Mouse (Mus musculus) MEL (cell line): Measurements from ENCODE around the gene Edn2. TPM values are rescaled to one million over a fixed set of nuclear protein-coding genes. Genes with fewer than 3 reads are reported as not detected.

Experiments
- DNase-seq: peaks from one replicate; pipeline ENCODE4 v3.0.0; 2011; ENCODE audit warnings: low read depth, low spot score
- H3K27ac ChIP-seq: 2 replicates; pipeline ENCODE4 v1.5.1; 2012; ENCODE audit warnings: low read depth, mild to moderate bottlenecking, control low read depth, low read length, moderate library complexity; ENCODE audit not compliant: control insufficient read depth
- H3K27me3 ChIP-seq, 2 experiments: fragments of 150-350 bp in 1 of 2; sonication (generic) in 1 of 2; 2 replicates each; pipeline ENCODE4 v1.6.1; 2012; ENCODE audit warnings: low read length in 2 of 2, mild to moderate bottlenecking in 2 of 2, improper control_type of control experiment in 1 of 2, moderate library complexity in 1 of 2; ENCODE audit not compliant: insufficient read depth in 2 of 2, control insufficient read depth in 1 of 2
- H3K36me3 ChIP-seq, 2 experiments: 2 replicates each; pipeline ENCODE4 v1.6.1; 2012 to 2014; ENCODE audit warnings: low read length in 2 of 2, improper control_type of control experiment in 1 of 2, inconsistent platforms in 1 of 2, mild to moderate bottlenecking in 1 of 2; ENCODE audit not compliant: insufficient read depth in 2 of 2, control insufficient read depth in 1 of 2
- H3K4me1 ChIP-seq, 2 experiments: fragments of 150-350 bp in 1 of 2; sonication (generic) in 1 of 2; 2 replicates each; pipeline ENCODE4 v1.6.1; 2012; ENCODE audit warnings: low read length in 2 of 2, improper control_type of control experiment in 1 of 2, mild to moderate bottlenecking in 1 of 2; ENCODE audit not compliant: insufficient read depth in 2 of 2, control insufficient read depth in 1 of 2
- H3K4me3 ChIP-seq, 2 experiments: fragments of 150-350 bp in 1 of 2; sonication (generic) in 1 of 2; 2 replicates each; pipeline ENCODE4 v1.5.1; 2012; ENCODE audit warnings: low read depth in 2 of 2, low read length in 2 of 2, mild to moderate bottlenecking in 2 of 2, moderate library complexity in 2 of 2, control low read depth in 1 of 2, improper control_type of control experiment in 1 of 2; ENCODE audit not compliant: control insufficient read depth in 1 of 2, insufficient read depth in 1 of 2
- H3K79me2 ChIP-seq: 2 replicates; pipeline ENCODE4 v1.6.1; 2012; ENCODE audit warnings: mild to moderate bottlenecking, low read length, moderate library complexity; ENCODE audit not compliant: control insufficient read depth, poor library complexity, insufficient read depth
- H3K9ac ChIP-seq: 2 replicates; pipeline ENCODE4 v1.6.1; 2012; ENCODE audit warnings: low read depth, mild to moderate bottlenecking, control low read depth, low read length, moderate library complexity; ENCODE audit not compliant: control insufficient read depth, poor library complexity, severe bottlenecking
- H3K9me3 ChIP-seq: fragments of 150-350 bp; sonication (generic); replicated peaks from 2 replicates; pipeline ENCODE4 v1.6.1; 2012; ENCODE audit warnings: mild to moderate bottlenecking, low read length, improper control_type of control experiment, moderate library complexity; ENCODE audit not compliant: insufficient read depth
- BHLHE40 ChIP-seq: IDR thresholded peaks from 2 replicates; pipeline ENCODE4 v1.6.1; 2012; ENCODE audit warnings: low read depth, mild to moderate bottlenecking, inconsistent platforms, low read length, improper control_type of control experiment, borderline replicate concordance
- CHD1 ChIP-seq: IDR thresholded peaks from 2 replicates; pipeline ENCODE4 v1.6.1; 2012; ENCODE audit warnings: low read depth, mild to moderate bottlenecking, inconsistent platforms, low read length, improper control_type of control experiment
- CTCF ChIP-seq, 3 experiments: IDR thresholded peaks in 2 of 3; conservative IDR thresholded peaks in 1 of 3; 2 replicates each; pipeline ENCODE4 v1.5.1; 2011 to 2012; ENCODE audit warnings: low read length in 3 of 3, low read depth in 2 of 3, mild to moderate bottlenecking in 2 of 3, improper control_type of control experiment in 1 of 3, inconsistent platforms in 1 of 3, mixed read lengths in 1 of 3, moderate library complexity in 1 of 3; ENCODE audit not compliant: control insufficient read depth in 1 of 3, insufficient read depth in 1 of 3, poor library complexity in 1 of 3, severe bottlenecking in 1 of 3
- ELF1 ChIP-seq: IDR thresholded peaks from 2 replicates; pipeline ENCODE4 v1.6.1; 2014; ENCODE audit warnings: low read depth, mild to moderate bottlenecking, inconsistent platforms, low read length, improper control_type of control experiment, moderate library complexity
- EP300 ChIP-seq, 2 experiments: IDR thresholded peaks; 2 replicates each; pipeline ENCODE4 v1.6.1; 2011; ENCODE audit warnings: improper control_type of control experiment in 2 of 2, low read length in 2 of 2, low read depth in 1 of 2, mild to moderate bottlenecking in 1 of 2
- GABPA ChIP-seq: IDR thresholded peaks from 2 replicates; pipeline ENCODE4 v1.6.1; 2012; ENCODE audit warnings: low read depth, mild to moderate bottlenecking, inconsistent platforms, low read length, improper control_type of control experiment, moderate library complexity
- HCFC1 ChIP-seq: IDR thresholded peaks from 2 replicates; pipeline ENCODE4 v1.6.1; 2012; ENCODE audit warnings: low read depth, mild to moderate bottlenecking, inconsistent platforms, low read length, improper control_type of control experiment, moderate library complexity
- KAT2A ChIP-seq: conservative IDR thresholded peaks from 2 replicates; pipeline ENCODE4 v1.6.1; 2012; ENCODE audit warnings: low read depth, low read length, improper control_type of control experiment, inconsistent platforms
- MEF2A ChIP-seq: IDR thresholded peaks from 2 replicates; pipeline ENCODE4 v1.6.1; 2014; ENCODE audit warnings: low read depth, mild to moderate bottlenecking, inconsistent platforms, low read length, improper control_type of control experiment; ENCODE audit not compliant: poor library complexity, insufficient replicate concordance, severe bottlenecking; ENCODE audit errors: extremely low read depth
- MXI1 ChIP-seq: IDR thresholded peaks from 2 replicates; pipeline ENCODE4 v1.6.1; 2011; ENCODE audit warnings: mild to moderate bottlenecking, low read depth, low read length, improper control_type of control experiment
- NRF1 ChIP-seq: IDR thresholded peaks from 2 replicates; pipeline ENCODE4 v1.6.1; 2014; ENCODE audit warnings: low read depth, mild to moderate bottlenecking, inconsistent platforms, low read length, improper control_type of control experiment, moderate library complexity; ENCODE audit not compliant: poor library complexity, insufficient read depth, severe bottlenecking
- POLR2A ChIP-seq, 2 experiments: IDR thresholded peaks; 2 replicates each; pipeline ENCODE4 v1.6.1; 2011 to 2012; ENCODE audit warnings: low read length in 2 of 2, mild to moderate bottlenecking in 2 of 2, control low read depth in 1 of 2, improper control_type of control experiment in 1 of 2, low read depth in 1 of 2, moderate library complexity in 1 of 2; ENCODE audit not compliant: control insufficient read depth in 1 of 2, insufficient read depth in 1 of 2, poor library complexity in 1 of 2
- POLR2AphosphoS2 ChIP-seq: IDR thresholded peaks from 2 replicates; pipeline ENCODE4 v1.6.1; 2011; ENCODE audit warnings: low read length, improper control_type of control experiment
- POLR2AphosphoS5 ChIP-seq: IDR thresholded peaks from 2 replicates; pipeline ENCODE4 v1.6.1; 2012; ENCODE audit warnings: low read depth, borderline replicate concordance, mild to moderate bottlenecking, inconsistent platforms, low read length, moderate library complexity, mixed read lengths
- SIN3A ChIP-seq: IDR thresholded peaks from 2 replicates; pipeline ENCODE4 v1.6.1; 2012; ENCODE audit warnings: low read length, improper control_type of control experiment, inconsistent platforms
- SMC3 ChIP-seq: IDR thresholded peaks from 2 replicates; pipeline ENCODE4 v1.6.1; 2011; ENCODE audit warnings: low read depth, low read length, improper control_type of control experiment
- TAL1 ChIP-seq: IDR thresholded peaks from 2 replicates; pipeline ENCODE4 v1.6.1; 2012; ENCODE audit warnings: mild to moderate bottlenecking, inconsistent platforms, low read length, moderate library complexity, mixed read lengths
- TCF12 ChIP-seq: IDR thresholded peaks from 2 replicates; pipeline ENCODE4 v1.6.1; 2014; ENCODE audit warnings: low read depth, mild to moderate bottlenecking, inconsistent platforms, low read length, improper control_type of control experiment, moderate library complexity
- USF2 ChIP-seq, 2 experiments: IDR thresholded peaks; 2 replicates each; pipeline ENCODE4 v1.6.1; 2011 to 2012; ENCODE audit warnings: improper control_type of control experiment in 2 of 2, low read length in 2 of 2, borderline replicate concordance in 1 of 2, inconsistent platforms in 1 of 2, low read depth in 1 of 2, mild to moderate bottlenecking in 1 of 2; ENCODE audit not compliant: insufficient read depth in 1 of 2
- polyA plus RNA-seq, 2 experiments: library from polyadenylated mRNA; stranded (reverse) in 1 of 2; unstranded in 1 of 2; fragments of >175 nt in 1 of 2; fragments of >200 nt in 1 of 2; gene quantifications; 2 replicates each; pipeline versions ENCODE4 v1.2.1 to v1.2.4; 2012; ENCODE audit warnings: low replicate concordance in 2 of 2, low read depth in 1 of 2; ENCODE audit not compliant: insufficient read length in 2 of 2, insufficient read depth in 1 of 2, missing spikeins in 1 of 2
- total RNA-seq: library from RNA; depleted of rRNA; stranded (reverse); fragments of 300-350 nt; gene quantifications from 2 replicates; pipeline ENCODE4 v1.2.3, GENCODE M21; 2012; rRNA removed

Gene Edn2
- total and polyA plus RNA-seq, 3 experiments, result not detected

DNA sequence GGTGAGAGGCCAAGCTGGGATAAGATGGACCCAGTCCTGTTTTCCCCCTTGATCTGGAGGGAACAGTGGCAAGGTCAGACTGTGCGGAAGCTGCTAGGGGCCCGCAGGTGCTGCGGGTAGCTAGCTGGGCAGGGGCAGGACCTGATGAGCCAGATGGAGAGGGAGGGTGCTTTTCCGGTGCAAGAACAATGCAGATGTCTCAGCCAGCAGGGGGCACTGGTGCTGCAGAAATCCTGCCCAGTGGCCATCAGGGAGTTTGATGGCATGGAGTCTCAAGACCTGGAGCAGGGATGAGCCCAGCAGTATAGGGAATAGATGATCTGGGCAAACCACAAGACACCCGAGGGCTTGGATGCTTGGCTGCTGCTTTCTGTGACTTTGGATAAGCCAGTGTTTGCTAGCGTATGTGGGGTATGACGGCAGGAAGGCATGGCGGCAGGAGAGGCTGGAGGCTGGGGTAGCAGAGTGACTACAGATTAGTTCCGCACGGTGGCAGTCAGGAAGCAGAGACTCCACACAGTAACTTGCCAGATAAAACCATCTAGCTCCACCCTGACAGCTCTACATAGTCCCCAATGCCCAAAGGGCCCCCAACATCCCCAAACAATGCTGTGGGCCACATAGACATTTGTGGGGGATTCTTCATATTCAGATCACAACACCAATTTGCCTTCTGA is 55.0 kb downstream of the Edn2 start:
- Histone ChIP-seq H3K27me3 (no peaks in the 10 kb centered on the region), H3K4me1 (no peaks in the 10 kb centered on the region), H3K27ac (no peak overlapping the region), H3K9me3 (no peaks in the 10 kb centered on the region), H3K36me3 (no peaks in the 10 kb centered on the region), H3K9ac (no peak overlapping the region), H3K79me2 (no peaks in the 10 kb centered on the region), H3K4me3 (no peak overlapping the region)
- DNase-seq, result no peak
- no peak for TF ChIP-seq BHLHE40
- peak; percentile 18 for TF ChIP-seq SMC3
- peak in 2 of 3 experiments; percentile 20 to 46; a peak in 5 of 6 replicates for TF ChIP-seq CTCF (IDR thresholded peaks at IDR 0.05 in 2 of 3, conservative IDR thresholded peaks at IDR 0.05 in 1 of 3; ENCODE audit: control insufficient read depth in 1 of 3, insufficient read depth in 1 of 3, low read depth in 2 of 3, low read length in 3 of 3, poor library complexity in 1 of 3, severe bottlenecking in 1 of 3)
- TF ChIP-seq EP300 (IDR thresholded peaks at IDR 0.05; ENCODE audit: low read depth in 1 of 2, low read length in 2 of 2), result no peak
- no peak for TF ChIP-seq ELF1
- TF ChIP-seq GABPA, result no peak
- no peak for TF ChIP-seq POLR2A (IDR thresholded peaks at IDR 0.05; ENCODE audit: control insufficient read depth in 1 of 2, insufficient read depth in 1 of 2, low read depth in 1 of 2, low read length in 2 of 2, poor library complexity in 1 of 2)
- TF ChIP-seq USF2 (IDR thresholded peaks at IDR 0.05; ENCODE audit: borderline replicate concordance in 1 of 2, insufficient read depth in 1 of 2, low read depth in 1 of 2, low read length in 2 of 2), result no peak
- TF ChIP-seq SIN3A, result no peak
- TF ChIP-seq POLR2AphosphoS2, result no peak
- TF ChIP-seq POLR2AphosphoS5, result no peak
- no peak for TF ChIP-seq MEF2A
- TF ChIP-seq NRF1, result no peak
- no peak for TF ChIP-seq KAT2A
- no peak for TF ChIP-seq MXI1
- TF ChIP-seq HCFC1, result no peak

DNA sequence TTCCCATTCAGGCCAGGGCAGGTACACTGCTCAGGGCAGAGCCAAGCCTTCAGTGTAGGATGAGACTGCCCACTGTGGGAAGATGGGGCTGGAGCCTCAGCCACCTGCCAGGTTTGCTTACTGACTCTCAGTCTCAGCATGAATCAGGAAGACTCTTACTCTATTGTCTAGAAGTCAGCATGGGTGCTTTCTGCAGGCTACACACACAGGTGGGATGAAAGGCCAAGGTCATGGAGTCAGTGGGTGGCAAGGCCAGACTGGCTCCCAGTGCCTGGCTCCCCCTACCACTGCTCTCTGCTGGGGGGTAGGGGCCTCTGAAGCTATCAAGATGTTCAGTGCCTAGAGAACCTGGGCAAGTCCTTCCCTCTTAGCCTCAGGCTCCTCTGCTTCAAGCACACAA is 55.9 kb downstream of the Edn2 start:
- DNase-seq, result no peak
- no peak for TF ChIP-seq BHLHE40
- TF ChIP-seq MXI1, result no peak
- TF ChIP-seq SIN3A, result no peak
- no peak for TF ChIP-seq TCF12
- no peak for TF ChIP-seq TAL1
- no peak for TF ChIP-seq CHD1
- Histone ChIP-seq H3K4me3 (no peak overlapping the region), H3K79me2 (no peaks in the 10 kb centered on the region), H3K27ac (no peak overlapping the region), H3K36me3 (no peaks in the 10 kb centered on the region), H3K9me3 (no peaks in the 10 kb centered on the region), H3K4me1 (no peaks in the 10 kb centered on the region), H3K27me3 (no peaks in the 10 kb centered on the region), H3K9ac (no peak overlapping the region)

Other genes with a start within 250 kb of the Edn2 start
- not detected in 2 replicates for gene AL607142.1, start 96.2 kb upstream of the Edn2 start, total RNA-seq
- not detected for gene AL607142.1, start 96.2 kb upstream of the Edn2 start, polyA plus RNA-seq
- 0.23 and 0.31 TPM in 2 replicates for gene Foxo6, start 126.1 kb downstream of the Edn2 start, total RNA-seq
- gene Foxo6, start 126.1 kb downstream of the Edn2 start, polyA plus RNA-seq, result 1 to 10 TPM in 1 of 2 experiments, not detected in 1; 3.4 TPM
- gene Scmh1, start 244.1 kb downstream of the Edn2 start, total RNA-seq, result 6.0 and 7.5 TPM in 2 replicates
- gene Scmh1, start 244.1 kb downstream of the Edn2 start, polyA plus RNA-seq, result 10 to 100 TPM in 1 of 2 experiments, not detected in 1; 66.8 TPM